Mouse (Mus musculus): ENCODE data around the gene Hip1r. TPM values are rescaled to one million over a fixed set of nuclear protein-coding genes. Genes with fewer than 3 reads are reported as not detected.

The Hip1r gene
- polyA plus RNA-seq, 1 experiment from 2014 or later, result 26.9 TPM

- Histone ChIP-seq H3K9ac (replicated peaks) (peak overlapping the region; percentile 20), H3K4me2 (replicated peaks) (peak overlapping the region; percentile 38), H3K4me1 (peaks cover 64% of the 10 kb centered on the region), H3K9me3 (no peaks in the 10 kb centered on the region), H3K36me3 (peaks cover 31% of the 10 kb centered on the region), H3K27me3 (no peaks in the 10 kb centered on the region), H3K27ac (replicated peaks) (peak overlapping the region; percentile 86), H3K4me3 (no peak overlapping the region)
- ATAC-seq (replicated peaks), result no peak
- WGBS, result 10% methylated on average over 8 of the region's 8 CpGs
Observed at GRCm38 (mm10) chr5:124011927-124012326, 38.5 kb downstream of the Hip1r start.

GRCm38 (mm10) chr5:124012885-124013284 lies 39.5 kb downstream of the Hip1r start:
- WGBS, result 88% methylated on average over 10 of the region's 10 CpGs
- Histone ChIP-seq H3K4me2 (replicated peaks) (no peak overlapping the region), H3K4me3 (no peak overlapping the region), H3K9ac (replicated peaks) (no peak overlapping the region), H3K27me3 (no peaks in the 10 kb centered on the region), H3K4me1 (peaks cover 70% of the 10 kb centered on the region), H3K27ac (replicated peaks) (peak overlapping the region; percentile 86), H3K9me3 (no peaks in the 10 kb centered on the region), H3K36me3 (peaks cover 23% of the 10 kb centered on the region)
- no peak for ATAC-seq (replicated peaks)

GRCm38 (mm10) chr5:124013747-124014146 lies 40.3 kb downstream of the Hip1r start:
- no peak for ATAC-seq (replicated peaks)
- WGBS, result 87% methylated on average over 16 of the region's 16 CpGs
- Histone ChIP-seq H3K9me3 (no peaks in the 10 kb centered on the region), H3K9ac (replicated peaks) (no peak overlapping the region), H3K36me3 (peaks cover 14% of the 10 kb centered on the region), H3K27ac (replicated peaks) (peak overlapping the region; percentile 62; the same call in 1 of the 2 replicates), H3K4me3 (no peak overlapping the region), H3K27me3 (no peaks in the 10 kb centered on the region), H3K4me2 (replicated peaks) (no peak overlapping the region), H3K4me1 (peaks cover 77% of the 10 kb centered on the region)

- ATAC-seq (replicated peaks), result no peak
- no peak overlapping the region for H3K4me3 ChIP-seq
- no peak overlapping the region for H3K4me2 ChIP-seq (replicated peaks)
- H3K9ac ChIP-seq (replicated peaks), result no peak overlapping the region
- H3K27me3 ChIP-seq, result no peaks in the 10 kb centered on the region
- 84% methylated on average over 3 of the region's 3 CpGs for WGBS
- H3K27ac ChIP-seq (replicated peaks), result peak overlapping the region; percentile 62
- H3K4me1 ChIP-seq, result peaks cover 82% of the 10 kb centered on the region
- H3K9me3 ChIP-seq, result no peaks in the 10 kb centered on the region
- peaks cover 10% of the 10 kb centered on the region; the same call in 1 of the 2 replicates for H3K36me3 ChIP-seq
Observed at GRCm38 (mm10) chr5:124014180-124014579, 40.8 kb downstream of the Hip1r start.

GRCm38 (mm10) chr5:124014791-124015251 lies 41.4 kb downstream of the Hip1r start:
- Histone ChIP-seq H3K4me1 (peaks cover 88% of the 10 kb centered on the region), H3K27ac (replicated peaks) (peak overlapping the region; percentile 62), H3K9me3 (no peaks in the 10 kb centered on the region), H3K9ac (replicated peaks) (no peak overlapping the region), H3K27me3 (no peaks in the 10 kb centered on the region), H3K4me3 (no peak overlapping the region), H3K36me3 (0 out of 2 replicates have a peak, but pooled peaks cover 7% of the 10 kb centered on the region), H3K4me2 (replicated peaks) (0 out of 2 replicates have a peak overlapping the region, but pooled peaks have one; percentile 7)
- ATAC-seq (replicated peaks), result no peak
- 11% methylated on average over 11 of the region's 11 CpGs for WGBS

- peaks cover 90% of the 10 kb centered on the region for H3K4me1 ChIP-seq
Observed at GRCm38 (mm10) chr5:124015727-124016126, 42.3 kb downstream of the Hip1r start.

GRCm38 (mm10) chr5:124016291-124016821 lies 42.9 kb downstream of the Hip1r start:
- H3K27me3 ChIP-seq, result no peaks in the 10 kb centered on the region
- H3K9me3 ChIP-seq, result no peaks in the 10 kb centered on the region
- 83% methylated on average over 7 of the region's 7 CpGs for WGBS
- no peak overlapping the region for H3K9ac ChIP-seq (replicated peaks)
- H3K36me3 ChIP-seq, result no peaks in the 10 kb centered on the region
- H3K4me3 ChIP-seq, result no peak overlapping the region
- ATAC-seq (replicated peaks), result no peak
- H3K4me2 ChIP-seq (replicated peaks), result no peak overlapping the region
- H3K4me1 ChIP-seq, result peaks cover 83% of the 10 kb centered on the region
- no peak overlapping the region for H3K27ac ChIP-seq (replicated peaks)

More at GRCm38 (mm10) chr5:124015727-124016126, 42.3 kb downstream of the Hip1r start:
- 81% methylated on average over 2 of the region's 2 CpGs for WGBS
- Histone ChIP-seq H3K27ac (replicated peaks) (no peak overlapping the region), H3K9ac (replicated peaks) (no peak overlapping the region), H3K4me3 (no peak overlapping the region), H3K36me3 (no peaks in the 10 kb centered on the region), H3K9me3 (no peaks in the 10 kb centered on the region), H3K27me3 (no peaks in the 10 kb centered on the region), H3K4me2 (replicated peaks) (no peak overlapping the region)
- ATAC-seq (replicated peaks), result no peak

GRCm38 (mm10) chr5:124017941-124018340 lies 44.5 kb downstream of the Hip1r start:
- 71% methylated on average over 9 of the region's 9 CpGs for WGBS
- peaks cover 68% of the 10 kb centered on the region for H3K4me1 ChIP-seq
- no peak overlapping the region for H3K9ac ChIP-seq (replicated peaks)

GRCm38 (mm10) chr5:124018651-124019050 lies 45.2 kb downstream of the Hip1r start:
- no peak for ATAC-seq (replicated peaks)
- Histone ChIP-seq H3K9ac (replicated peaks) (no peak overlapping the region), H3K36me3 (no peaks in the 10 kb centered on the region), H3K9me3 (no peaks in the 10 kb centered on the region), H3K27me3 (no peaks in the 10 kb centered on the region), H3K27ac (replicated peaks) (peak overlapping the region; percentile 36), H3K4me1 (peaks cover 63% of the 10 kb centered on the region), H3K4me2 (replicated peaks) (no peak overlapping the region), H3K4me3 (no peak overlapping the region)
- WGBS, result 88% methylated on average over 9 of the region's 9 CpGs

More at GRCm38 (mm10) chr5:124017941-124018340, 44.5 kb downstream of the Hip1r start:
- Histone ChIP-seq H3K27ac (replicated peaks) (no peak overlapping the region), H3K9me3 (no peaks in the 10 kb centered on the region), H3K4me3 (no peak overlapping the region), H3K27me3 (no peaks in the 10 kb centered on the region), H3K36me3 (no peaks in the 10 kb centered on the region), H3K4me2 (replicated peaks) (no peak overlapping the region)
- ATAC-seq (replicated peaks), result no peak

- no peak overlapping the region for H3K4me3 ChIP-seq
- ATAC-seq (replicated peaks), result peak; percentile 31; the same call in 1 of the 2 replicates
- H3K4me1 ChIP-seq, result peaks cover 61% of the 10 kb centered on the region
- peak overlapping the region; percentile 44 for H3K27ac ChIP-seq (replicated peaks)
- H3K4me2 ChIP-seq (replicated peaks), result no peak overlapping the region
- no peak overlapping the region for H3K9ac ChIP-seq (replicated peaks)
- no peaks in the 10 kb centered on the region for H3K36me3 ChIP-seq
- no peaks in the 10 kb centered on the region for H3K9me3 ChIP-seq
- H3K27me3 ChIP-seq, result no peaks in the 10 kb centered on the region
- 63% methylated on average over 12 of the region's 12 CpGs for WGBS
Observed at GRCm38 (mm10) chr5:124019348-124020216, 46.2 kb downstream of the Hip1r start.

GRCm38 (mm10) chr5:124021148-124021547 lies 47.7 kb downstream of the Hip1r start:
- H3K4me2 ChIP-seq (replicated peaks), result no peak overlapping the region
- 91% methylated on average over 11 of the region's 11 CpGs for WGBS
- H3K27ac ChIP-seq (replicated peaks), result no peak overlapping the region
- H3K4me3 ChIP-seq, result no peak overlapping the region
- H3K9me3 ChIP-seq, result no peaks in the 10 kb centered on the region
- H3K36me3 ChIP-seq, result no peaks in the 10 kb centered on the region
- no peak for ATAC-seq (replicated peaks)
- no peaks in the 10 kb centered on the region for H3K27me3 ChIP-seq
- no peak overlapping the region for H3K9ac ChIP-seq (replicated peaks)
- H3K4me1 ChIP-seq, result peaks cover 66% of the 10 kb centered on the region

- Histone ChIP-seq H3K4me1 (peaks cover 66% of the 10 kb centered on the region), H3K4me2 (replicated peaks) (no peak overlapping the region)
- WGBS, result 85% methylated on average over 11 of the region's 11 CpGs
Observed at GRCm38 (mm10) chr5:124021701-124022100, 48.3 kb downstream of the Hip1r start.

More at GRCm38 (mm10) chr5:124021701-124022100, 48.3 kb downstream of the Hip1r start:
- Histone ChIP-seq H3K9ac (replicated peaks) (no peak overlapping the region), H3K36me3 (no peaks in the 10 kb centered on the region), H3K27me3 (no peaks in the 10 kb centered on the region), H3K9me3 (no peaks in the 10 kb centered on the region), H3K27ac (replicated peaks) (no peak overlapping the region), H3K4me3 (no peak overlapping the region)
- ATAC-seq (replicated peaks), result no peak

Measured in forebrain, embryonic 15.5 days (tissue).